Mouse (Mus musculus): ENCODE results near the gene H60b. TPM values are rescaled to one million over a fixed set of nuclear protein-coding genes. Genes with fewer than 3 reads are reported as not detected.
"Not testable (repeated sequence)": the region's sequence is repeated elsewhere in the genome, so short reads cannot be mapped to it uniquely, and the experiment has no call there.

Gene H60b
- polyA plus RNA-seq, 1 experiment from 2014 or later: 1.4 TPM

- 6% methylated on average over 8 of the region's 8 CpGs for WGBS
Measured at GRCm38 (mm10) chr10:22270879-22271786, 112.7 kb downstream of the H60b start.

DNA sequence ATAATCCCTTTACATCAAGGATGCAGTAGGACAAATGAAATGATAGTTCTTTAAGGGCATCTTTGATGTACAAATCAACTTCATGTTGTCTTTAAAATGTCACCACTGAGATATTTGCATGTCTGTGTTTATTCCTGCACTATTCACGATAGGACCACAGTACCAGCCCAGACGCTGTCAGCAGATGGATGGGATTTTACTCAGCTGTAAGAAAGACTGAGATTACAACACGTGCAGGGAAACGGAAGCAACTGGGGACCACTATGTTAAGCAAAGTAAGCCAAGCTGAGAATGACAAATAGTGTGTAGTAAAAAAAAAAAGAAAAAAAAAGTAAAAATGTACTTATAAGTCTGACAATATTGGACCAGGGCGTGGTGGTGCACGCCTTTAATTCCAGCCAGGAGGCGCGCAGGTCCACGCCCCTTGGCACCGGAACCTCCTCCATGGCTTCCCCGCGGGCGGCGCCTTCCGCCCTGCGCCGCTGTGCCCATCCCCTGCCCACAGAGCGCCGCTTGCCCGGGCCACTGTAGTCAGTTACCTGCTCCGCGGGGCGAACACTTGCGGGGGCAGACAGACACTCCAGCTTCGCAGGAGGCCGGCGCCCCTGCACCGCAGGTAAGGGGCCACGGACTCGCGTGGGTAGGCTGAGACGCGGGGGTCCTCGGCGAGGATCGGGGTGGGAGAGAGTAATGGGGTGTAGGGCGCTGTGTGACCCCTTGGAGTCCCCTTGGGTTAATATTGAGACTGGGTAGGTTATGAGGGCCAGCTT lies 114.7 kb downstream of the H60b start:
- H3K4me1 ChIP-seq (replicated peaks): peaks cover 16% of the 10 kb centered on the region
- peak overlapping the region; percentile 64 for H3K9ac ChIP-seq (replicated peaks)
- H3K27me3 ChIP-seq: peaks cover 16% of the 10 kb centered on the region
- 1% methylated on average over 37 of the region's 37 CpGs for WGBS
- H3K36me3 ChIP-seq, H3K27ac ChIP-seq, H3K9me3 ChIP-seq: not testable (repeated sequence)
- H3K4me3 ChIP-seq (replicated peaks): peak overlapping the region; percentile 48
- peak; percentile 59 for ATAC-seq
- H3K4me2 ChIP-seq (replicated peaks): peak overlapping the region; percentile 89

More at GRCm38 (mm10) chr10:22270879-22271786, 112.7 kb downstream of the H60b start:
- H3K4me3 ChIP-seq (replicated peaks); H3K27ac ChIP-seq; H3K36me3 ChIP-seq; H3K9me3 ChIP-seq; H3K4me2 ChIP-seq (replicated peaks); H3K9ac ChIP-seq (replicated peaks): not testable (repeated sequence)
- Histone ChIP-seq H3K27me3 (peaks cover 16% of the 10 kb centered on the region), H3K4me1 (replicated peaks) (peaks cover 16% of the 10 kb centered on the region)
- ATAC-seq: peak; percentile 73

DNA sequence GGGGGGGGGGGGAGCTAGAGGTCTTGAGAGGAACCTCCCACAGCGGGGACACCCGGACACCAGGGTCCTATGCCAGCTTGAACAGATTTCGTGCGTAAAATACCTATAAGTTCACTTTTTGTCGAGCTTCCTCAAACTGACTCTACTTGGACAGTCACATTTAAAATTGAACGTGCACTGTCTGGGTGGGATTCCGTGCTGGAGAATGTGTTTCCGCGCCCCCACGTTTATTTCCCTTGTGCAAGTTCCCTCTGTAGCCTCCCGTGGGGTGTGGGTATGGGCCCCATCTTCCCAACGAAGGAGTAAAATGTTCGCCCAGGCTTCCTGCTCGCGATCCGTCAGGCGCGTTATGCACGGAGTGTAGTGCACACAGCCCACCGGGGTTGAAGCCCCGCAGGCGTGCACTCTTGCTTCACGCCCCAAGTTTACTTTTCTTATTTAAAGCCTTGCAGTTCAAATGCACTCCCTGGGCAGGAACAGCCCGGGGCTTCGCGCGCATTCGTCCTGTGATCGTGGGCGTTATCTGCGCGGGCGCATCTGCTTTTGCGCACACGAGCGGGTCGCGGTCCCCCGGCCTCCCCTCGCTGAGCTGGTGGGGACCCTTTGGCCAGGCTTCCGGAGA lies 115.4 kb downstream of the H60b start:
- ATAC-seq: peak; percentile 32; the same call in 1 of the 2 replicates

GRCm38 (mm10) chr10:22274445-22275057 lies 116.2 kb downstream of the H60b start:
- Histone ChIP-seq H3K9ac (replicated peaks) (0 out of 2 replicates have a peak overlapping the region, but pooled peaks have one; percentile 39), H3K9me3 (no peaks in the 10 kb centered on the region), H3K4me3 (replicated peaks) (peak overlapping the region; percentile 48), H3K27me3 (peaks cover 16% of the 10 kb centered on the region), H3K36me3 (no peaks in the 10 kb centered on the region), H3K27ac (no peak overlapping the region), H3K4me1 (replicated peaks) (peaks cover 16% of the 10 kb centered on the region), H3K4me2 (replicated peaks) (peak overlapping the region; percentile 89)
- WGBS: 6% methylated on average over 19 of the region's 19 CpGs
- peak; percentile 41; the same call in 1 of the 2 replicates for ATAC-seq

More for the DNA sequence above, 115.4 kb downstream of the H60b start:
- WGBS: under 1% methylated on average over 41 of the region's 41 CpGs
- H3K4me1 ChIP-seq (replicated peaks): peaks cover 16% of the 10 kb centered on the region
- peak overlapping the region; percentile 89 for H3K4me2 ChIP-seq (replicated peaks)
- H3K4me3 ChIP-seq (replicated peaks): peak overlapping the region; percentile 48
- peak overlapping the region; percentile 39 for H3K9ac ChIP-seq (replicated peaks)
- H3K9me3 ChIP-seq: no peaks in the 10 kb centered on the region
- H3K27ac ChIP-seq: no peak overlapping the region
- peaks cover 16% of the 10 kb centered on the region for H3K27me3 ChIP-seq
- no peaks in the 10 kb centered on the region for H3K36me3 ChIP-seq

GRCm38 (mm10) chr10:22278468-22278867 lies 120.1 kb downstream of the H60b start:
- not testable (repeated sequence) for H3K36me3 ChIP-seq; H3K4me3 ChIP-seq (replicated peaks); H3K27ac ChIP-seq; ATAC-seq; H3K9ac ChIP-seq (replicated peaks); H3K9me3 ChIP-seq; H3K4me2 ChIP-seq (replicated peaks)
- peaks cover 12% of the 10 kb centered on the region for H3K4me1 ChIP-seq (replicated peaks)
- peaks cover 12% of the 10 kb centered on the region for H3K27me3 ChIP-seq
- 94% methylated on average over 2 of the region's 2 CpGs for WGBS

- no peak overlapping the region for H3K27ac ChIP-seq
- no peaks in the 10 kb centered on the region for H3K27me3 ChIP-seq
- no peaks in the 10 kb centered on the region for H3K36me3 ChIP-seq
- no peak overlapping the region for H3K4me3 ChIP-seq (replicated peaks)
- no peaks in the 10 kb centered on the region for H3K4me1 ChIP-seq (replicated peaks)
- no peak overlapping the region for H3K9ac ChIP-seq (replicated peaks)
- no peaks in the 10 kb centered on the region for H3K9me3 ChIP-seq
- H3K4me2 ChIP-seq (replicated peaks): no peak overlapping the region
- ATAC-seq: no peak
- 52% methylated on average over 6 of the region's 6 CpGs for WGBS
Measured at GRCm38 (mm10) chr10:22282816-22283215, 124.4 kb downstream of the H60b start.

DNA sequence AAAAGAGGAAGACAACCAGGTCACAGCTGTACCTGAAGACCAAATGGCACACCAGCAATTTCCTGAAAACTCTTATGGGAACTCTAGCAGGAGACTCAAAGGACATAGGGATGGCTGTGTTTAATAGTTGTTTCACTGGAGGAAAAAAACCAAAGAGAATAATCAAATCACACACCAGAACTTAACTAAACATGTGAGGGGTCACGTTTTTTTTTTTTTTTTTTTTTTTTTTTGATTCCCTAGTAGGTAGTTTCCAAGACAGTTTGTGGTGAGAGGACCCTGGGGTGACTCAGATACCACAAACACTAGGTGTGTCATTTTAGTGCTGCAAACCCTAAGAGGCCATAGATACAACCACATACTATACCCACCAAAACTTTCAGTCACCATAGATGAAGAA lies 137.3 kb downstream of the H60b start:
- Histone ChIP-seq H3K9me3 (no peaks in the 10 kb centered on the region), H3K4me2 (replicated peaks) (no peak overlapping the region), H3K27ac (no peak overlapping the region), H3K4me3 (replicated peaks) (no peak overlapping the region), H3K27me3 (no peaks in the 10 kb centered on the region), H3K4me1 (replicated peaks) (no peaks in the 10 kb centered on the region), H3K9ac (replicated peaks) (no peak overlapping the region), H3K36me3 (no peaks in the 10 kb centered on the region)
- 54% methylated on average over 1 of the region's 1 CpGs for WGBS
- ATAC-seq: no peak

- 88% methylated on average over 5 of the region's 5 CpGs for WGBS
Measured at GRCm38 (mm10) chr10:22297033-22297762, 138.8 kb downstream of the H60b start.

DNA sequence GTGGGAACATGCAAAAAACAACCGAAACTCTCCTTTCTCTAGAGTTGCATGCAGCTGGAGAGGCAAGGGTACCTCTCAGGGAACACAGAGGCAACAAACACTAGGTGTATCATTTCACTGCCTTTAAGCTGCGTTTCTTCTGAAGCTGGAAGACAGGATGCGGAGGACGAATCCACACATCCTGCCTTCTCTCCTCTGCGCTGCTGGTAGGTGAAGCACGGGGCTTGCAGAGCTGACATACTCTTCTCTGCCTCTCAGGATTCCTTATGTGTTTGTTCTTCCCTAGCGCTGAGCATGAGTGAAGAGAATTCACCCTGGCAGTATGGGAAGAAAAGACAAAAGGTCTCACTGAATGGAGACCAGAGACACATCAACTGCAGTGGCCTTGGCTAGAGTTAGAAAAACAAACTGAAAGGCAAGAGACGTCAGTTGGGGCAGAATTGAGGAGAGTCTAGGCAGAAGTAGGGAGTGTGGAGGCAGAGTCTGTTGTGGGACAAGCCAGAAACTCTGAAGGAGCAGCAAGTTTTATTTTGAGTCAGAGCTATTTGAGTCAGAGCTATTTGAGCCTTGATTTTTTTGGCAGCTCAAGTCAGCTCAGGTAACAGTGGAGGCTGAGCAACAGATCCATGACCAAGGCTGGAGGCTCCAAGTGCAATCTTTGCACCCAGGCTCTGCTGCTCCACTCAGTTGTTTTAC lies 139.5 kb downstream of the H60b start:
- Histone ChIP-seq H3K9ac (replicated peaks) (no peak overlapping the region), H3K4me3 (replicated peaks) (no peak overlapping the region), H3K36me3 (no peaks in the 10 kb centered on the region), H3K9me3 (no peaks in the 10 kb centered on the region), H3K27me3 (no peaks in the 10 kb centered on the region), H3K27ac (no peak overlapping the region), H3K4me2 (replicated peaks) (no peak overlapping the region), H3K4me1 (replicated peaks) (no peaks in the 10 kb centered on the region)
- ATAC-seq: no peak
- 69% methylated on average over 8 of the region's 8 CpGs for WGBS

More at GRCm38 (mm10) chr10:22297033-22297762, 138.8 kb downstream of the H60b start:
- Histone ChIP-seq H3K9ac (replicated peaks) (no peak overlapping the region), H3K4me2 (replicated peaks) (no peak overlapping the region), H3K27me3 (no peaks in the 10 kb centered on the region), H3K9me3 (no peaks in the 10 kb centered on the region), H3K4me1 (replicated peaks) (no peaks in the 10 kb centered on the region), H3K36me3 (no peaks in the 10 kb centered on the region), H3K27ac (no peak overlapping the region), H3K4me3 (replicated peaks) (no peak overlapping the region)
- ATAC-seq: no peak

DNA sequence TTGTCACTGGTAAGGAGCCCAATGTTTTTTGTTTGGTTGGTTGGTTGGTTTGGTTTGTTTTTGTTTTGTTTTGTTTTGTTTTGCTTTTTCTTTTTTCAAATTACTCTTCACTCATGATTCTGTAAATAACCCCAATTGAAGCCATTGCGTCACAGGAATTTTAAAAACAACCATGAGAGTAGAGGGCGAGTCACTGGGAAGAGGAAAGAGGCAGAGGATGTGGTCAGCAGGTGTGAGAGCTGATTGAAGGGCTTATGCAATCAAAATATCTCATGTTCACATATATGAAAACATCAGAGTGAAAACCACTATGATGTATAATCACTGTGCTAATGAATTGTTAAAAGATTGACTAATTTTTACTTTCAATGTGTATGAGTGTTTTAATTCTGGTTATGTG lies 140.9 kb downstream of the H60b start:
- H3K4me3 ChIP-seq (replicated peaks): no peak overlapping the region
- H3K27ac ChIP-seq: no peak overlapping the region
- H3K27me3 ChIP-seq: no peaks in the 10 kb centered on the region
- H3K4me1 ChIP-seq (replicated peaks): no peaks in the 10 kb centered on the region
- no peak overlapping the region for H3K4me2 ChIP-seq (replicated peaks)
- no peaks in the 10 kb centered on the region for H3K9me3 ChIP-seq
- H3K9ac ChIP-seq (replicated peaks): no peak overlapping the region
- ATAC-seq: no peak
- 88% methylated on average over 2 of the region's 2 CpGs for WGBS
- no peaks in the 10 kb centered on the region for H3K36me3 ChIP-seq
